Mouse (Mus musculus) intestine, embryonic 16.5 days (tissue): ENCODE data around the gene Wnt3. TPM values are rescaled to one million over a fixed set of nuclear protein-coding genes. Genes with fewer than 3 reads are reported as not detected.

ENCODE experiments used
- ATAC-seq: fragments of 200-750 bp; cut with Nextera tagmentation; 2 replicates; pipeline ENCODE4 v1.8.0; 2017; ENCODE audit warnings: moderate TSS enrichment, moderate library complexity
- H3K27ac ChIP-seq: fragments of 300-500 bp; sonication (generic); 2 replicates; pipeline ENCODE4 v1.5.1; 2014; ENCODE audit warnings: mild to moderate bottlenecking, low read length
- H3K27me3 ChIP-seq: fragments of 300-500 bp; sonication (generic); replicated peaks from 2 replicates; pipeline ENCODE4 v1.6.1; 2014; ENCODE audit warnings: low read length, control low read depth, mixed read lengths; ENCODE audit not compliant: control insufficient read depth, insufficient read depth
- H3K36me3 ChIP-seq: fragments of 300-500 bp; sonication (generic); 2 replicates; pipeline ENCODE4 v1.6.1; 2014; ENCODE audit warnings: low read length, control low read depth; ENCODE audit not compliant: control insufficient read depth, insufficient read depth
- H3K4me1 ChIP-seq: fragments of 300-500 bp; sonication (generic); 2 replicates; pipeline ENCODE4 v1.6.1; 2014; ENCODE audit warnings: low read length, control low read depth, mixed read lengths; ENCODE audit not compliant: control insufficient read depth, insufficient read depth
- H3K4me2 ChIP-seq: fragments of 300-500 bp; sonication (generic); 2 replicates; pipeline ENCODE4 v1.6.1; 2014; ENCODE audit warnings: low read depth, low read length, control low read depth
- H3K4me3 ChIP-seq: fragments of 300-500 bp; sonication (generic); 2 replicates; pipeline ENCODE4 v1.5.1; 2014; ENCODE audit warnings: mild to moderate bottlenecking, low read length
- H3K9ac ChIP-seq: fragments of 300-500 bp; sonication (generic); 2 replicates; pipeline ENCODE4 v1.6.1; 2014; ENCODE audit warnings: low read depth, low read length
- H3K9me3 ChIP-seq: fragments of 300-500 bp; sonication (generic); 2 replicates; pipeline ENCODE4 v1.6.1; 2016; ENCODE audit warnings: low read length, control low read depth; ENCODE audit not compliant: control insufficient read depth
- WGBS: fragments of 180-500 bp; shearing (Covaris S2); extraction: QIAGEN DNeasy Blood & Tissue Kit; methylation state at CpG from one replicate; pipeline ENCODE4 v1.1.7; 2014; 5-methylcytosine and 5-hydroxymethylcytosine counted together
- polyA plus RNA-seq: library from polyadenylated mRNA; unstranded; fragments of >200 nt; fragmentation: Nextera tagmentation; extraction: Ambion mirVana; gene quantifications from 2 replicates; pipeline ENCODE4 v1.2.1, GENCODE M21; 2015

Gene Wnt3
- polyA plus RNA-seq, 1 experiment from 2014 or later: 0.39 TPM

DNA sequence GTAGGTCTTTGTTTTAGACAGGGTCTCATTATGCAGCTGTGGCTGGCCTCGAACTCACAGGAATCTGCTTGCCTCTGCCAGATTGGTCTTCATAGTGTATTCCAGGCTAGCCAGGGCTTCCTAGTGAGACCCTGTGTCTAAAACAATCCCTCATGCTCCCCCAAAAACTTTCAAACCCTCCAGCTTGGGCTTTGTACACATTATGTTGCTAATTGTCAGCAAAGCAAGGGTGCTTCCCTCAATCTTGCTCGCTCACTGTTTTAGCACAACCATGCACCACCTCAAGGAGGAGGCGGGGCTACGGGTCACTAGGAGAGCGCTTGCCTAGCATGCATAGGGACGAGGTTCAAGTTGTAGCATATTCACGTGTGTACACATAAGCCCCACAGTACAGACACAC lies 54.9 kb downstream of the Wnt3 start:
- H3K4me3 ChIP-seq: no peak overlapping the region

DNA sequence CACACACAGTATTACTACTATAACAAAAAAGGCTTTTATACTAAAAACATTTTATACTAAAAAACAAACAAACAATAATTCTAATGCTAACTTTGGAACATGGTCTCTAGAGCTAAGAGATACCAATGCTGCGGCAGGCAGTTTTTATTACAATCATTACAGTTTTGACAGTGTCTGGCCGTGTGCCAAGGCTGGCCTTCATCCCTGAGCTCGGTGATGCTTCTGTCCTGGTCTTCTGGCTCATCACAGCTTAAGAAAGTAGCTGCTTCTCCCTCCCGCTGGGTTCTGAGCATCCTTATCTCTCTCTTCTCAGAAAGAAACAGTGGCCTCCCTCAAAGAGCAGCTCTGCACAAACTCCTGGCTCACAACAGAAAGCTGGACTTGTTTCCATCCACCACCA lies 56.0 kb downstream of the Wnt3 start:
- WGBS: 57% methylated on average over 4 of the region's 4 CpGs

More for the DNA sequence above, 54.9 kb downstream of the Wnt3 start:
- no peaks in the 10 kb centered on the region for H3K27me3 ChIP-seq
- no peaks in the 10 kb centered on the region for H3K4me1 ChIP-seq
- ATAC-seq: no peak
- no peak overlapping the region for H3K27ac ChIP-seq
- 76% methylated on average over 7 of the region's 7 CpGs for WGBS
- H3K4me2 ChIP-seq: no peak overlapping the region
- no peaks in the 10 kb centered on the region for H3K9me3 ChIP-seq
- H3K36me3 ChIP-seq: no peaks in the 10 kb centered on the region
- no peak overlapping the region for H3K9ac ChIP-seq

DNA sequence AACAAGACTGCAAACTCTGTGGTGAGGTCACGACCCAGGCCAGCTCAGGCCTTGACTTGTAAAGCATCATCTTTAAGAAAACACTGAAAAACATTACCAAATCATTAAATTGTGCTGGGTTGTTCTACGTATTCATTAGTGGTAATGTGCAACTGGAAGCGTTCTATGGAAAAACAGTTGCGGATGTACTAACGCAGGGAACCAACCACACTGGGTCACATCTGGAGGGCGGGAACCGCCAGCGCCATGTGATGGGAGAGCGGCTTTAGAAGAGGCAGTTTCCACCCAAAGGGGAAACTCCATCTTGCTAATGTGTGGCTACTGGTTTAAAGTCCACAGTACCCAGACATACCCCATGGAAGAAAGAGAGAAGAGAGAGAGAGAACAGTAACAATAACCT lies 56.5 kb downstream of the Wnt3 start:
- Histone ChIP-seq H3K36me3 (no peaks in the 10 kb centered on the region), H3K27me3 (no peaks in the 10 kb centered on the region), H3K4me1 (no peaks in the 10 kb centered on the region), H3K4me3 (no peak overlapping the region), H3K9ac (no peak overlapping the region), H3K9me3 (no peaks in the 10 kb centered on the region), H3K4me2 (no peak overlapping the region), H3K27ac (no peak overlapping the region)
- 91% methylated on average over 9 of the region's 9 CpGs for WGBS
- ATAC-seq: no peak

More for the DNA sequence above, 56.0 kb downstream of the Wnt3 start:
- Histone ChIP-seq H3K27me3 (no peaks in the 10 kb centered on the region), H3K27ac (no peak overlapping the region), H3K36me3 (no peaks in the 10 kb centered on the region), H3K4me1 (no peaks in the 10 kb centered on the region), H3K4me3 (no peak overlapping the region), H3K9me3 (no peaks in the 10 kb centered on the region), H3K9ac (no peak overlapping the region), H3K4me2 (no peak overlapping the region)
- ATAC-seq: no peak

DNA sequence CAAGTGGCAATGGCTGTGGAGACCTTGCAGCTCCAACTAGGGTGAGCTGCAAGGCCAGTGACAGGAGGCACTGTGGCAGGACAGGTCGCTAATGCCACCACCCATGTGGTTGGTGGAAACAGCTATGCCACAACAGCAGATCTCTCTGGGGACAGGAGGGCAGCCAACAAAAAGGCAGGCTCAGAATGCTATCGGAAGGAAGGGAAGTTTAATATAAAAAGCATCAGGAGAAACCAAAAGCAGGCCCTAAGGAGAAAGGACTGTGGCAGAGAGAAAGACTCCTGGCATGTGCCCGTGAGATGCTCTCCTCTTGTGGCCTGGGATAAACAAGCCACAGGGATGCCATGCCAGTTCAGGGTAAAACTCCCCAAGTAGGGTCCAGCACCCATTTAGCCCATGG lies 57.8 kb downstream of the Wnt3 start:
- no peak for ATAC-seq
- no peaks in the 10 kb centered on the region for H3K4me1 ChIP-seq
- no peak overlapping the region for H3K4me2 ChIP-seq
- H3K27me3 ChIP-seq: no peaks in the 10 kb centered on the region
- H3K4me3 ChIP-seq: no peak overlapping the region
- H3K9ac ChIP-seq: no peak overlapping the region
- no peaks in the 10 kb centered on the region for H3K9me3 ChIP-seq
- no peaks in the 10 kb centered on the region for H3K36me3 ChIP-seq
- 88% methylated on average over 3 of the region's 3 CpGs for WGBS
- no peak overlapping the region for H3K27ac ChIP-seq

DNA sequence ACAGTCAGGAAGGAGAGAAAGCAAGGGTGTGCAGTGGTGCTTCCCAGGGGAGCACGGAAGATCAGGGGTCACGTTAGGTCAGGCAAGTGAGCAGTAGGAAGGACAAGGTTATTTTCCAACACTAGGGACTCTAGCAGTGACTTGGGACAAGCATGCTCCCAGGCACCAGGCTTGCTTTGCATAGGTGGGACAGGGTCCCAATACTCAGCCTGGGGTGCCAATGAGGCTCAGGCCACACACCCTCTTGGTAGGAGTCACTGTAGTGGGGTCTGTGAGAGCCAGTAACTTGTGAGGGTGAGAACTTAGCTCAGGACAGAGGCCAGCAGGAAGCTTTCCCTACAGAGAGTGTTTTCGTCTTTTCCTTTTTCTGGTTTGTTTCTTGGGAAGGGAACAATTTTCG lies 58.4 kb downstream of the Wnt3 start:
- Histone ChIP-seq H3K4me1 (no peaks in the 10 kb centered on the region), H3K36me3 (no peaks in the 10 kb centered on the region), H3K9ac (no peak overlapping the region), H3K9me3 (no peaks in the 10 kb centered on the region), H3K4me2 (no peak overlapping the region), H3K4me3 (no peak overlapping the region), H3K27me3 (no peaks in the 10 kb centered on the region), H3K27ac (no peak overlapping the region)
- ATAC-seq: no peak
- 80% methylated on average over 4 of the region's 4 CpGs for WGBS

DNA sequence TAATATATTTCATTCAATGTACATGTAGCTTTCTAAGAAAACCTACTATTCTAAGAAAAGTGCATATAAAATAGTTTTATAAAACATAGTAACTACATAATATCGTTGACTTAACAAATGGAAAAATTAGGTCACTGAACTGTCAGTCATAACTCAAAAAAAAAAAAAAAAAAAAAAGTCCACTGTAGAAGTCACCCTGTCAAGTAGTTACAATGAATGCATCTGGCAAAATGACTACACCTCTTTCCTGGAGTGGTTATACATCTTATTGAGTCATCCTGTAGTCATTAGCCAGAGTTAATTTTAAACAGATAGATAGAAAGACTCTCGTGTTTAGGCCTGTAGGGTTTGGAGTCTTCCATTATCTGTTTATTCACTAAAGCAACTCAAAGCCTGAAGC lies 65.0 kb downstream of the Wnt3 start:
- Histone ChIP-seq H3K27ac (no peak overlapping the region), H3K9ac (no peak overlapping the region), H3K27me3 (no peaks in the 10 kb centered on the region), H3K4me1 (no peaks in the 10 kb centered on the region), H3K36me3 (no peaks in the 10 kb centered on the region), H3K9me3 (no peaks in the 10 kb centered on the region), H3K4me3 (no peak overlapping the region), H3K4me2 (no peak overlapping the region)
- WGBS: 66% methylated on average over 2 of the region's 2 CpGs
- no peak for ATAC-seq

DNA sequence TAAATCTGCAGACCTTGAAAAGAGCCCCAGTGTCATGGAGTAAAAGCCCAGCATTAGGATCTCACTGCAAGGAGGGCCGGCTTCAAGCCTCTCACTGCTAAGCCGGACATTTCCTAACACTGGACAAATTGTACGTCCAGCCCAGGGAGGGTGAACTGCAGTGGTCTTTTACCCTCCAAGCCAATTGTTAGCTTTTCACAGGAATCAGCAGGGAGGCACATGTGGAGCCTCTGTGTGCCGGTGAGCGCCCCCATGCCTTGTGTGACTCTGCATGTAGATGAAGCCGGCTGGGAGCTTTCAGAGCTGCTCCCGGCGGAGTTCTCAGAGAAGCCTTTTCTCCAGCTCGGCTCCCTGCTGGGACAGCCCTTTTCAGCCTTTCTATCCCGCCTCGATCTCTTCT lies 66.9 kb downstream of the Wnt3 start:
- Histone ChIP-seq H3K27ac (no peak overlapping the region), H3K9me3 (no peaks in the 10 kb centered on the region), H3K4me2 (no peak overlapping the region), H3K36me3 (no peaks in the 10 kb centered on the region), H3K9ac (no peak overlapping the region), H3K4me1 (no peaks in the 10 kb centered on the region), H3K27me3 (no peaks in the 10 kb centered on the region), H3K4me3 (no peak overlapping the region)
- ATAC-seq: no peak
- 31% methylated on average over 11 of the region's 11 CpGs for WGBS

DNA sequence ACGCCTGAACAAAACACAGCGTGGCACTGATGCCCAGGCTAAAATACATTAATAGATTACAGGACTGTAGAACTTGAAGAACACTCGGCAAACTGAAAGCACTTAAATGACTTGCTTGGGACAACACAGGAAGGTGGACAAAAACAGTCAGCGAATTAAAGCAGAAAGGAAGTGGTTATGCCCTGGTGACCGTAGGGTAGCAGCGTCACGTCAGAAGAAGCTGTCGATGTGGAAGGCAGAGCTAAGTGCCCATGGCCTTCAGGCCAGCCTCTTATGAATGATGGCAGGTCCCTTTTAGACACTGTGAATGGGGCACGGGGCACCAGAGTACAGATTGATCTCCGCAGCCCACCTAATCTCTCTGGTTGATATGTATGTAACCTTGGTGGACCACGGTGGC lies 74.3 kb downstream of the Wnt3 start:
- H3K27me3 ChIP-seq: no peaks in the 10 kb centered on the region
- no peak overlapping the region for H3K4me2 ChIP-seq
- 87% methylated on average over 11 of the region's 11 CpGs for WGBS
- no peak overlapping the region for H3K4me3 ChIP-seq
- H3K4me1 ChIP-seq: no peaks in the 10 kb centered on the region
- H3K36me3 ChIP-seq: no peaks in the 10 kb centered on the region
- H3K27ac ChIP-seq: no peak overlapping the region
- H3K9ac ChIP-seq: no peak overlapping the region
- H3K9me3 ChIP-seq: no peaks in the 10 kb centered on the region
- no peak for ATAC-seq

DNA sequence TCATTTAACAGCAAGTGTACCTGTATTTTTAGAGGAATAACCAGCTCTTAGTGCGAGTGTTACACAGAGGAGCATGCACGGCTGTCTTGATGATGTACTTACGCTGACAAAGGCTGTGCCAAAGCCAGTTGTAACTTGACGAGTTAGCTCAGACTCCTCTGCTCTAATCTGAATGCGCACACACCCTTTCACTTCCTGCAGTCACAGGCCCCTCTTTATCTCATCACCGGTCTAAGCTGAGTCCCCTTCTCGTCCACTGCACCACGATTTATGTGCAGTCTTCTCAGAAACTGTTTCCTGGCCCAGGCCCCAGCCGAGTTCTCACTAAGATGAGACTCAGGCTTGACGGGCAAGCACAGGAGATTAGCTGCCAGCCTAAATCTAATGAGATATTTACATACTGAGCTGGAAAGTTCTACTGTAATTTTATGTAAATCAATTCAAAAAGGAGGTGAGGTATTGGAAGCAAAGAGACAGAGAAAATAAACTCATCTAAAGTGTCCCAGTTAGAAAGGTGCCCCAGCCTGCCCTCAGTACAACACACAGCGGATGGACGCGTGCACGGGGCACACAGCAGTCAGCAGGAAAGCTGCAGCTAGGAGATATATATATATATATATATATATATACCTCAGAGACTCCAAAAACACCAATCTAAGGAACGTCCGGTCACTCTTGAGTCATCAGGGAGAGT lies 78.8 kb downstream of the Wnt3 start:
- 63% methylated on average over 16 of the region's 16 CpGs for WGBS
- Histone ChIP-seq H3K9ac (no peak overlapping the region), H3K4me3 (no peak overlapping the region), H3K4me1 (no peaks in the 10 kb centered on the region), H3K9me3 (no peaks in the 10 kb centered on the region), H3K36me3 (no peaks in the 10 kb centered on the region), H3K27ac (no peak overlapping the region), H3K4me2 (no peak overlapping the region), H3K27me3 (no peaks in the 10 kb centered on the region)
- no peak for ATAC-seq

DNA sequence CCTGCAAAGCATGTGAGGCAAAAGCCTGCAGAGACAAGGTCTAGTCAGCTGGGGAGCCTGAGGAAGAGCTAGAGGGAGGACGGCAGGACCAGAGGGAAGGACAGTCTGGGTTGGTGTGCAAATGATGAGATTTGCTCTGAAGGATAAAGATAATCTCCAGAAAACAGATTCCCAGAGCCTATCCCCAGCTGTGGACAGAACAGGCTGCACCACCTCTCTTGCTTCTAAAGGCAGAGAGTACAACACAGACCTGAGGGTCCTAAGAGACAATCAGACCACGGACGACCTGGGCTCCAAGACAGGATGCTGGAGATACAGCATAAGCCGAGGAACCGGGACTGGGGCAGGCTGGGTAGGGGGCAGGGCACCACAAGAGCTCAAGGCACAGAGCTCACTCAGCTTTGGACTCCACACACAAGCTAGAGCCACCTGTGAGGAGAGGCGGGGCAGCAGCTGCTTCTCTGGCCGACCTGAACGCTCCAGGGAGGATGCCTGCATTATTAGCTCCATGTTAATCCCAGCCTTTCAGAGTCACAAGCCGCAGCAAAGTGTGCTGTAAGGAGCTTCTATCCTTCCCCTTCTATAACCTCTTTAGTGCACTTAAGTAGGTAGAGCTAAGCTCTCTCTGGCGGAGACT lies 79.5 kb downstream of the Wnt3 start:
- H3K4me1 ChIP-seq: no peaks in the 10 kb centered on the region
- no peak overlapping the region for H3K9ac ChIP-seq
- H3K4me2 ChIP-seq: no peak overlapping the region
- no peaks in the 10 kb centered on the region for H3K27me3 ChIP-seq
- no peak overlapping the region for H3K4me3 ChIP-seq
- 49% methylated on average over 10 of the region's 10 CpGs for WGBS
- no peaks in the 10 kb centered on the region for H3K9me3 ChIP-seq
- no peak for ATAC-seq
- H3K36me3 ChIP-seq: no peaks in the 10 kb centered on the region
- H3K27ac ChIP-seq: no peak overlapping the region
